Mouse (Mus musculus) spleen, adult 2 months (tissue): ENCODE results near the gene Neu4. TPM values are rescaled to one million over a fixed set of nuclear protein-coding genes. Genes with fewer than 3 reads are reported as not detected.
"Not testable (repeated sequence)": the region's sequence is repeated elsewhere in the genome, so short reads cannot be mapped to it uniquely, and the experiment has no call there.

ENCODE experiments used
- DNase-seq, 2 experiments: peaks; one replicate each; pipeline versions ENCODE4 v3.0.0 to v3.0.0-alpha.2; 2012 to 2021; ENCODE audit warnings: low spot score in 2 of 2, low read depth in 1 of 2
- H3K27ac ChIP-seq: fragments of 200-500 bp; 2 replicates; pipeline ENCODE4 v1.5.1; 2012; ENCODE audit warnings: low read length, inconsistent platforms; ENCODE audit not compliant: insufficient read depth
- H3K27me3 ChIP-seq: fragments of 200-500 bp; 2 replicates; pipeline ENCODE4 v1.6.1; 2012; ENCODE audit warnings: mild to moderate bottlenecking, moderate library complexity, low read length, inconsistent platforms; ENCODE audit not compliant: control insufficient read depth, insufficient read depth
- H3K36me3 ChIP-seq: fragments of 200-500 bp; 2 replicates; pipeline ENCODE4 v1.6.1; 2012; ENCODE audit warnings: mild to moderate bottlenecking, low read length, inconsistent platforms; ENCODE audit not compliant: control insufficient read depth, insufficient read depth
- H3K4me1 ChIP-seq: fragments of 200-500 bp; 2 replicates; pipeline ENCODE4 v1.6.1; 2011; ENCODE audit warnings: inconsistent platforms; ENCODE audit not compliant: control insufficient read depth, insufficient read depth, insufficient read length
- H3K4me3 ChIP-seq: fragments of 200-500 bp; 2 replicates; pipeline ENCODE4 v1.5.1; 2011; ENCODE audit warnings: mild to moderate bottlenecking, inconsistent platforms; ENCODE audit not compliant: insufficient read depth, insufficient read length; ENCODE audit errors: extremely low read depth
- CTCF ChIP-seq: fragments of 200-500 bp; IDR thresholded peaks from 2 replicates; pipeline ENCODE4 v1.5.1; 2011; ENCODE audit warnings: mild to moderate bottlenecking, inconsistent platforms; ENCODE audit not compliant: insufficient read depth, insufficient read length, insufficient replicate concordance; ENCODE audit errors: extremely low read depth
- POLR2A ChIP-seq: fragments of 200-500 bp; IDR thresholded peaks from 2 replicates; pipeline ENCODE4 v1.6.1; 2011; ENCODE audit warnings: low read depth, low read length, inconsistent platforms
- WGBS: fragments of 180-500 bp; shearing (Covaris S2); methylation state at CpG from one replicate; pipeline ENCODE4 v1.1.7; 2018; 5-methylcytosine and 5-hydroxymethylcytosine counted together
- polyA plus RNA-seq: library from polyadenylated mRNA; depleted of rRNA; stranded (reverse); fragments of >200 nt; gene quantifications from 2 replicates; pipeline ENCODE4 v1.2.3, GENCODE M21; 2012; rRNA removed

Gene Neu4
- not detected in 2 replicates for polyA plus RNA-seq

DNA sequence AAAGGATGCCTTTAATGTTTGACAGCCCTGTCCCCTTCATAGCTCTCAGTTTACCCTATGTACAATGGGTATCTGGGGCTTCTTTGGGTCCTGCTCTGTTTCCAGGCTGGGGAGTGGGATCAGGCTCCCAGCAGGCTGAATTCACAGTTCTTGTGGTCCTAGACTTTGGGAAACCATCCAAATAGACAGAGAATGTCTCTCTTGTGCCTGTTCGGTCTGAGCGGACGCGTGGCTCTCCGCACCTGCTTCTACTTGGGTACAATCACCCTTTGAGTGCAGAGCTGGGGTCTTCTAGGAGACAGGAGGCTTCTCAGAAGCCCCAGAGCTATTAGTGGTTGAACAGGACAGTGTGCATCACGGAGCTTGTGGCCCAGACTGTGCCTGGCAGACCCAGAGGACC is at the start of gene Neu4:
Gene Neu4, plus strand, starts transcription at position 301 of the 400 bp plus-strand sequence.
- Histone ChIP-seq H3K27ac (no peak within 1 kb of the TSS), H3K4me3 (no peak within 1 kb of the TSS), H3K4me1 (no peaks in the 10 kb centered on the region; the same call in 1 of the 2 replicates), H3K36me3 (no peaks in the 10 kb centered on the region), H3K27me3 (no peaks in the 10 kb centered on the region)
- WGBS, result 88% methylated on average over 6 of the region's 6 CpGs
- DNase-seq, result no peak
- TF ChIP-seq CTCF (no peak), POLR2A (no peak)

DNA sequence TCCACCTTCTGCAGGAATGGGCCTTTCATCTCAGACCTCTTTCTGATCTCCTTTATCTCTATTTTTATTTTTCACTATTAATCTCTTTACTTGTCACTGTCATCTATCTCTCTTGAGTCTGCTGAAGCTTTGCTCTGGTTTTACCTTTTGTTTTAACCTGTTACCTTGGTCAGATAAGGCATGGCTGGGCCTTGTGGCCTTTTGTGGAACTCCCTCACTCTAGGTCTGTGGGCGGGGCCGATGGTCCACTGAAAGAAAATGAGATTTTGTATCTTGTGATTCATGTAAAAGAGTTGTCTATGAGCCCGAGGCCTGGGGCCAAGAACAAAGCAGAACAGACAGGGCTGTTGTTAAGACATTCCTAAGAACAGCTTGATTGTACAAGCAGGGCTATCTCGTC is 49.5 kb upstream of the Neu4 start:
- not testable (repeated sequence) for H3K4me3 ChIP-seq, H3K27me3 ChIP-seq, DNase-seq, H3K36me3 ChIP-seq, H3K4me1 ChIP-seq, H3K27ac ChIP-seq
- WGBS, result no CpG with 5 or more reads among the region's 4 CpGs

DNA sequence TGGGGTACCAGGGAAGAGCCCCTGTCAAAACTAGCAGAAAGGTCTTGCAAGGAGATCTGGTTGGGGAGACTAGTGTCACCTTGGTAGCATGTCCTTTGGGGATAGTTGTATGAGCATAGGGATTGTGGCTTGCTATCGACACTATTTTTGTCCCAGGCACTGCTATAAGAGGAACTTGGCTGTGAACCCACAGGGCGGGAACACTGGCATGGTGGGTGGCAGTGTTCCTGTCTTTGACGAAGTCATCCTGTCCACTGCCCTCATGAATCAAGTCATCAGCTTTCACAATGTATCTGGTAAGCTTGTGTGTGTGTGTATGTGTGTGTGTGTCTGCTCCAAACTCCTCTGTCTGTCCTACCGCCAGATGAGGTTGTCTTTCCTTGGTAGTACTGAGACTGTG is 44.5 kb upstream of the Neu4 start:
- not testable (repeated sequence) for H3K27ac ChIP-seq, H3K4me3 ChIP-seq, H3K4me1 ChIP-seq, DNase-seq, H3K36me3 ChIP-seq, H3K27me3 ChIP-seq
- 0% methylated on average over 2 of the region's 4 CpGs for WGBS

DNA sequence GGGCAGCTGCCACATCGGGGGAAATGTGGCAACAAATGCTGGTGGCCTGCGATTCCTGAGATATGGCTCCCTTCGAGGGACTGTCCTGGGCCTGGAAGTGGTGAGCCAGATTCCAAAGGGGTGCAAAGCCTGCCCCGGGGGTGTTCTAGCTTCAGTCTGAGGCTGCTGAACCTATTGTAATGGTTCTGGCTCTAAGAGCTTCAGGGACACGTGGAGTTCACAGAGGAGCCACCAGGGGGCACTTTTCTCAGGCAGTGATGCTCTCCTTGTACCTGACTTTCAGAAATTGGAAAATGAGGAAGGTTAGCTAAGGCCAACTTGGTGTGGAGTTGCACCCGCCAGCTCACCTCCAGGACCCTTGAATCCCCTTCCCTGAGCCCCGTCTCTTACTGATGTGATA is 42.0 kb upstream of the Neu4 start:
- DNase-seq, H3K4me3 ChIP-seq, H3K27me3 ChIP-seq, H3K36me3 ChIP-seq, H3K4me1 ChIP-seq, H3K27ac ChIP-seq: not testable (repeated sequence)
- WGBS, result no CpG with 5 or more reads among the region's 7 CpGs

DNA sequence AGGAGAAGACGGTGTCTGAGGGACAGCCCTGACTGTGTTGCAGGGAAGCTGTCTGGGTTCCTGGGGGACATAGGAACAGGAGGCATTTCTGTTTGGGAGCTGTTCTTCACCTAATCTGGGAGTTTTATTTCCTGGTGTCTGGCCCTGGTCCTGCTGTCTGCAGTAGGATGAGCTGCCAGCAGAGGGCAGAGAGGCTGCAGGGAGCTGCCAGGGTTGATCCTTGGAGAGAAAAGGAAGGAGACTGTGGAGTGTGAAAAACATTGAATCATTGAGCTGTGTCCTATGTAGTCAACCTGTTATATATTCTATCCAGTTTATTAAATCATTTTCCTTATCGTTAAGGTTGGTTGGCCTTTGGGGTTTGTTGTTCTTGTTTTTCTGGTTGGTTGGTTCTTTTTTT is 39.3 kb upstream of the Neu4 start:
- WGBS, result 60% methylated on average over 1 of the region's 2 CpGs
- H3K4me3 ChIP-seq, H3K27ac ChIP-seq, H3K4me1 ChIP-seq, H3K36me3 ChIP-seq, DNase-seq, H3K27me3 ChIP-seq: not testable (repeated sequence)

DNA sequence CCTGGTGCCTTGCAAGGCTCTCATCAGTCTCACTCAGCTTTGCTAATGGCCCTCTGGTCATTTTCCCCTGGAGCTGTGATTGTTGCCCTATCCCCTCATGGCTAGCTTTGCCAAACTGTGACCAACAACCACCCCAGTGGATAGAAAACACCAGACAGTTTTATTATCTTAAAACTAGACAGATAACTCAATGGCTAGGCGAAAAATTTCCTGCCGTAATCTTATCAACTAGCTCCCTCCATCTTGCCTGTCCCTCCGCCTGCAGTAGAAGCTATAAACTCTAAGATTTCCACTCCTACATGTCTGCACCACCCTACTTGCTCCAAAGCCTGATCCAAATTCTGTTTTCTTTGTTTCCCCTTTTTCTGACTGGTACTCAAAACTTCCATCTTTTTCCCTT is 34.1 kb upstream of the Neu4 start:
- Histone ChIP-seq H3K27ac (no peak overlapping the region), H3K27me3 (no peaks in the 10 kb centered on the region), H3K4me3 (no peak overlapping the region), H3K4me1 (no peaks in the 10 kb centered on the region), H3K36me3 (no peaks in the 10 kb centered on the region)
- no peak for TF ChIP-seq POLR2A
- TF ChIP-seq CTCF, result no peak
- WGBS, result 89% methylated on average over 3 of the region's 3 CpGs
- DNase-seq, result no peak

DNA sequence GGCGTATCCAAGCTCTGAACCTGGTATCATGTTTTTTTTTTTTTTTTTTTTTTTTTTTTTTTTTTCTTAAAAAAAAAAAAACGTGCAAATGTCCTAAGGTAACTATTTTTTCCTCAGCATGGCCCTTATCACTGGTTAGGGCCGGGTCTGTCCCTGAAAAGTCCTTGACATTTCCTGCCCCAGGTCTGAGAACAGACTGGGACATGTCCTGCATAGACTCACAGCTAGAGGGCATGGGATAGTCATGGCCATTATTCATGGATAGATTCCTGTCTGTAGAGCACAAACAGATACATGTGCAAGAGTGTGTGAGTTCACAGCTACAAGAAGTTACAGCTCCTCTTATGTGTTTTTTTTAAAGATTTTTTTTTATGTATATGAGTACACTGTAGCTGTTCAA is 31.5 kb upstream of the Neu4 start:
- no peak for TF ChIP-seq CTCF
- no peak for TF ChIP-seq POLR2A
- no peaks in the 10 kb centered on the region for H3K36me3 ChIP-seq
- H3K4me3 ChIP-seq, result no peak overlapping the region
- H3K27ac ChIP-seq, result no peak overlapping the region
- DNase-seq, result no peak
- 67% methylated on average over 3 of the region's 3 CpGs for WGBS
- no peaks in the 10 kb centered on the region for H3K27me3 ChIP-seq
- no peaks in the 10 kb centered on the region for H3K4me1 ChIP-seq

DNA sequence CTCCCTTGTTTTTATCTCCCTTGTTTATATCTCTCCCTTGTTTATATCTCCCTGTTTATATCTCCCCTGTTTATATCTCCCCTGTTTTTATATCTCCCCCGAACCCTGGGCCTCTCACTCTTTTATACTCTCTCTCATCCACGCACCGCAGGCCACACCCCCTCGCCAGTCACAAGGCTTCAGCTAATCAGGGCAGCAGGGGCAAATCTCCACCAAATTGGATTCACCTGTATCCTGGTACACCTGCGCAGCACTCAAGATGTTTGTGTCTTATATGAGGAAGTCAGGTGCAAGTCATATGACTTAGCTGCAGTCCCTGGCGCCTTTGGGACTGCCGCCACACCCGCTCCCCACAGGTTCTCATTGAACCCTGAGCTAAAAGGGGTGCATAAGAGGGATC is 30.0 kb upstream of the Neu4 start, which contains the start of gene Gal3st2c:
Gene Gal3st2c, plus strand, starts transcription at position 301 of the 400 bp plus-strand sequence.
- H3K4me3 ChIP-seq, H3K36me3 ChIP-seq, H3K4me1 ChIP-seq, H3K27me3 ChIP-seq, DNase-seq, H3K27ac ChIP-seq: not testable (repeated sequence)
- WGBS, result 95% methylated on average over 8 of the region's 8 CpGs

DNA sequence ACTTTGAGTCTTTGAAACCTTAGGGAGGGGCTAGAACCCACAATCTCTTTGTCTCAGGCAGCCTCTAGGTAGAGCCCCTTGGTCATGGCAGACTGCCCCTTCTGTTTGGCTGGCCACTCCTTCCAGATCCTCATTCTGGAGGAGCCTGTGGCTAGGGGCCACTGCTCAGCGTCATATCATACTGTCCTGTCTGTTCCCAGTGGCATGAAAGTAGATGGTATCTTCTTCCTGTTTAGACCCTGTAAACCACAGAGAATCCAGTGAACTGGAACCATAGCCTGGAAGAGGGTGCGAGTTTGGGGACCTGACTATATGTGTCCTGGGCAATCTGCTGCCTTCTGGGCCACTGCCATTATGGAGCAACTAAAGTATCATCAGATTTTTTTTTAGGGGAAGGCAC is 29.2 kb upstream of the Neu4 start:
- H3K4me3 ChIP-seq, H3K27ac ChIP-seq, H3K27me3 ChIP-seq, H3K36me3 ChIP-seq, DNase-seq, H3K4me1 ChIP-seq: not testable (repeated sequence)
- WGBS, result 21% methylated on average over 2 of the region's 2 CpGs

DNA sequence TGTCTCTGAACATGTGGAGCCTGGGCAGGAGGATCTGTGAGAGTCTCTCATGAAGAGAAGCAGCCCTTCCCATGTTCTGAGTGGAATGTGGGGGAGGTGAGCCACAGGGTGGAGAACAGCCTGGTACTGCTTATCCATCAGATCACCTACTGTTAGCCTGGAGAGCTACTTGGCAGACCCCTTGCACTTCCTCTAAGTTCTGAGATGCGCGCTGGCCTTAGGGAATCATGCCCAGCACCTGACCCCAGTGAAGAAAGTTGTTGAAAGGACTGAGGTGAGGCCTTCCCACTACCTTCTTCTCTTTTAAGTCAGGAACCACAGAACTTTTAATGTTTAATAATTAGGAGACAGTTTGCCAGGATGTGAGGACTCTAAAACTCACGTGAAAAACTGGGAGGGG is 28.8 kb upstream of the Neu4 start:
- H3K36me3 ChIP-seq, H3K4me3 ChIP-seq, H3K27ac ChIP-seq, H3K4me1 ChIP-seq, H3K27me3 ChIP-seq, DNase-seq: not testable (repeated sequence)
- 81% methylated on average over 3 of the region's 3 CpGs for WGBS
